In the genomic region with DNA sequence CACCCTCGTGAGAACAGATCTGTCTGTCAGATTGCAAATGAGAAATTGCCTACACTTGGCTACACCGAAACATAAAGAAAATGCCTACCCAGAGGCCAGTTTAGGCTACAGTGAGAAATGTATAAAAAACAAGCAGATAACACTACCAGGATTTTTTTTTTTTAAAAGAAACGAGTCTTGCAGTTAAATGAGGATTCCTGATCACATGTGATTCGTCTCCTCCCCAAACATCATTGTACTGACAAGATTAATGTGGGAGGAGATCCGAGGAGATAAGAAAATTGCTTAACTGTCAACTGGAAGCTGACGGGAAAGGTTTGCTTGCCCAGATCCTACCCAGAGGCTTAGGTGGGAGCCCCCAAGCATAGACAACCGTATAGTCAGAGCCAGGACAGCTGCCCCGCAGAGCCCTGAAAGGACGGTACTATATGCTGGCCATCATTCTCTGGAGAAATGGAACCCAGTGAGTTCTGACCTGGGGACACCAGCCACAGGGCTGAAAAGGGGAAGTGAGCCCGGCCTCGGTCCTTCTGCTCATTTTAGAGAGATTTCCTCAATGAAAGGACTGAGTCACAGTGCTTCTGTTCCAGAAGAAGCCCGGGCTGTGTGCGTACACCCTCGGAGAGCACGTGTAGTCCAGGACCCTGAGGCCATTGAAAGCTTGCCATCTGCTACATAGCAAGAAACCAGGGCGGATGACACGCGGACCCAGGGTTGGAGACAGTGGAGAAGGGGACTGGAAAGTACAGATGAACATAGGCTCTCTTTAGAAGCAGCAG, we compare ENCODE assay signal across 10 mouse cellular contexts.
DNase-seq lines count a peak whose midpoint lies in the region; ATAC-seq and TF ChIP-seq lines count a peak whose summit lies in the region.
"Had no signal": no experiment of that assay in that cellular context is flagged by ENCODE, and none has a peak within 500 bp of the region (broad histone marks: within the 10 kb centered on the region; RNA-seq: fewer than 3 reads in every experiment).

No protein-coding gene starts in this region.

- no peaks in the 10 kb centered on the region for H3K9me3 ChIP-seq in lung, postnatal 0 days (ENCODE audit: low read length)
- 0 out of 2 replicates have a peak, but pooled peaks cover 2% of the 10 kb centered on the region for H3K9me3 ChIP-seq in hindbrain, embryonic 15.5 days
- H3K9me3 ChIP-seq: embryonic facial prominence, embryonic 12.5 days had no signal

- peak overlapping the region; percentile 47; the same call in 1 of the 2 replicates for H3K27ac ChIP-seq in lung, postnatal 0 days (ENCODE audit: low read length)
- H3K27ac ChIP-seq in hindbrain, embryonic 15.5 days (replicated peaks): peak overlapping the region; percentile 40
- H3K27ac ChIP-seq: embryonic facial prominence, embryonic 12.5 days had no signal

- H3K4me3 ChIP-seq in lung, postnatal 0 days (ENCODE audit: low read depth, low read length): no peak overlapping the region
- H3K4me3 ChIP-seq in lung, adult 2 months (replicated peaks; ENCODE audit: extremely low read depth, low read depth, low read length): no peak overlapping the region
- no peak overlapping the region for H3K4me3 ChIP-seq in hindbrain, embryonic 15.5 days
- H3K4me3 ChIP-seq: embryonic facial prominence, embryonic 12.5 days; myocyte had no signal

- peaks cover 14% of the 10 kb centered on the region for H3K36me3 ChIP-seq in lung, postnatal 0 days (ENCODE audit: insufficient read depth, low read length)
- peaks cover 10% of the 10 kb centered on the region for H3K36me3 ChIP-seq in hindbrain, embryonic 15.5 days

- ATAC-seq in lung, postnatal 0 days: peak; percentile 8; the same call in 1 of the 2 replicates
- ATAC-seq in hindbrain, embryonic 15.5 days (ENCODE audit: low FRiP score, low read depth): no peak
- ATAC-seq in CD4-positive, CD25-positive, alpha-beta regulatory T cell, adult 4 months: no peak

- TF ChIP-seq POLR2A in lung, adult 2 months (IDR thresholded peaks at IDR 0.05; ENCODE audit: borderline replicate concordance, extremely low read depth, low read depth, low read length): no peak
- no peak for TF ChIP-seq POLR2A in brain, embryonic 14.5 days (IDR thresholded peaks at IDR 0.05; ENCODE audit: borderline replicate concordance, extremely low read depth, insufficient read depth, insufficient read length, poor library complexity, severe bottlenecking)

- no peak for TF ChIP-seq EP300 in lung, postnatal 0 days (IDR thresholded peaks at IDR 0.05)

- H3K4me1 ChIP-seq in lung, postnatal 0 days (ENCODE audit: insufficient read depth, low read depth, low read length): peaks cover 14% of the 10 kb centered on the region
- peaks cover 14% of the 10 kb centered on the region for H3K4me1 ChIP-seq in lung, adult 2 months (ENCODE audit: control insufficient read depth, insufficient read depth, low read length)
- peaks cover 30% of the 10 kb centered on the region for H3K4me1 ChIP-seq in hindbrain, embryonic 15.5 days (replicated peaks)

- no peak overlapping the region for H3K4me2 ChIP-seq in lung, postnatal 0 days (replicated peaks; ENCODE audit: low read depth, low read length)
- no peak overlapping the region for H3K4me2 ChIP-seq in hindbrain, embryonic 15.5 days
- H3K4me2 ChIP-seq: embryonic facial prominence, embryonic 12.5 days; heart, embryonic 11.5 days had no signal

- intact Hi-C loops in left cerebral cortex, postnatal 36 days (cut with DNase I): loop anchor here (5.0 kb wide), 1 partner anchor 70 kb away; no protein-coding TSS in a partner anchor

- peak; percentile 49 for DNase-seq in lung, postnatal 0 days (ENCODE audit: low spot score)
- DNase-seq in lung, adult 2 months: no peak
- peak; percentile 61 for DNase-seq in brain, embryonic 14.5 days (ENCODE audit: low read depth)
- peak; percentile 27 to 32 for DNase-seq in spleen, adult 18-20 months
- no peak for DNase-seq in left cerebral cortex, postnatal 36 days (ENCODE audit: low spot score in 2 of 2)

- 47% methylated on average over 18 of the region's 18 CpGs for WGBS in lung, postnatal 0 days
- WGBS in lung, adult 2 months: 53% methylated on average over 18 of the region's 18 CpGs
- 53% methylated on average over 18 of the region's 18 CpGs for WGBS in hindbrain, embryonic 15.5 days

- TF ChIP-seq CTCF in lung, postnatal 0 days (IDR thresholded peaks at IDR 0.05): no peak
- no peak for TF ChIP-seq CTCF in lung, adult 2 months (IDR thresholded peaks at IDR 0.05; ENCODE audit: insufficient read depth, low read length)
- no peak for TF ChIP-seq CTCF in brain, embryonic 14.5 days (IDR thresholded peaks at IDR 0.05; ENCODE audit: borderline replicate concordance, extremely low read depth, insufficient read depth, insufficient read length)

- H3K9ac ChIP-seq in lung, postnatal 0 days (replicated peaks; ENCODE audit: low read depth): no peak overlapping the region
- H3K9ac ChIP-seq in hindbrain, embryonic 15.5 days: no peak overlapping the region
- H3K9ac ChIP-seq: embryonic facial prominence, embryonic 12.5 days had no signal

- H3K27me3 ChIP-seq in lung, postnatal 0 days (replicated peaks; ENCODE audit: insufficient read depth, low read length): no peaks in the 10 kb centered on the region
- H3K27me3 ChIP-seq in hindbrain, embryonic 15.5 days: no peaks in the 10 kb centered on the region
- H3K27me3 ChIP-seq: embryonic facial prominence, embryonic 12.5 days had no signal

Comparison
In these comparisons a context has a peak if more than half of its experiments do, and no peak if none do; other contexts are left out.
1. DNase-seq: peak in lung, postnatal 0 days (single experiment), brain, embryonic 14.5 days (single experiment) and spleen, adult 18-20 months (2 of 2); none in lung, adult 2 months (single experiment) and left cerebral cortex, postnatal 36 days (0 of 2).